Mouse (Mus musculus) lung, embryonic 16.5 days (tissue): ENCODE data around the gene Tmem80. TPM values are rescaled to one million over a fixed set of nuclear protein-coding genes. Genes with fewer than 3 reads are reported as not detected.

Experiments used
- polyA plus RNA-seq: library from polyadenylated mRNA; unstranded; fragments of >200 nt; fragmentation: Nextera tagmentation; extraction: Ambion mirVana; gene quantifications from 2 replicates; pipeline ENCODE4 v1.2.1, GENCODE M21; 2015

Gene Tmem80
- polyA plus RNA-seq, 1 experiment from 2014 or later = 45.1 TPM

Other genes with a start within 250 kb of the Tmem80 start
- gene Pkp3, start 249.5 kb upstream of the Tmem80 start, polyA plus RNA-seq = 16.6 and 18.5 TPM in 2 replicates
- 17.7 and 20.4 TPM in 2 replicates for gene Sigirr, start 227.2 kb upstream of the Tmem80 start, polyA plus RNA-seq
- 6.7 and 6.9 TPM in 2 replicates for gene Ano9, start 209.9 kb upstream of the Tmem80 start, polyA plus RNA-seq
- gene Ptdss2, start 205.4 kb upstream of the Tmem80 start, polyA plus RNA-seq = 60.3 and 65.2 TPM in 2 replicates
- gene Rnh1, start 154.9 kb upstream of the Tmem80 start, polyA plus RNA-seq = 153 and 165 TPM in 2 replicates
- 48.5 and 48.8 TPM in 2 replicates for gene Hras, start 133.7 kb upstream of the Tmem80 start, polyA plus RNA-seq
- gene Lrrc56, start 133.6 kb upstream of the Tmem80 start, polyA plus RNA-seq = 8.6 and 8.9 TPM in 2 replicates
- 1.3 and 1.4 TPM in 2 replicates for gene Lmntd2, start 113.7 kb upstream of the Tmem80 start, polyA plus RNA-seq
- 69.4 and 86.6 TPM in 2 replicates for gene Rassf7, start 111.9 kb upstream of the Tmem80 start, polyA plus RNA-seq
- 72.3 and 77.2 TPM in 2 replicates for gene Phrf1, start 99.0 kb upstream of the Tmem80 start, polyA plus RNA-seq
- gene Irf7, start 61.3 kb upstream of the Tmem80 start, polyA plus RNA-seq = 3.4 and 4.8 TPM in 2 replicates
- 0.15 and 0.35 TPM in 2 replicates for gene Cdhr5, start 51.0 kb upstream of the Tmem80 start, polyA plus RNA-seq
- 2.0 and 2.6 TPM in 2 replicates for gene Sct, start 48.6 kb upstream of the Tmem80 start, polyA plus RNA-seq
- gene Drd4, start 35.7 kb upstream of the Tmem80 start, polyA plus RNA-seq = 0.11 and 0.43 TPM in 2 replicates
- gene Deaf1, start within 50 bp of the Tmem80 start, polyA plus RNA-seq = 52.7 and 53.6 TPM in 2 replicates
- 37.4 and 42.6 TPM in 2 replicates for gene Eps8l2, start 11.1 kb downstream of the Tmem80 start, polyA plus RNA-seq
- gene Taldo1, start 64.5 kb downstream of the Tmem80 start, polyA plus RNA-seq = 279 and 283 TPM in 2 replicates
- 54.0 and 57.0 TPM in 2 replicates for gene Gatd1, start 86.4 kb downstream of the Tmem80 start, polyA plus RNA-seq
- gene Cend1, start 101.8 kb downstream of the Tmem80 start, polyA plus RNA-seq = 0.79 TPM in 2 replicates
- gene Slc25a22, start 110.2 kb downstream of the Tmem80 start, polyA plus RNA-seq = 21.7 and 24.5 TPM in 2 replicates
- gene Pidd1, start 116.3 kb downstream of the Tmem80 start, polyA plus RNA-seq = 14.4 and 15.4 TPM in 2 replicates
- 1,124 and 1,266 TPM in 2 replicates for gene Rplp2, start 119.6 kb downstream of the Tmem80 start, polyA plus RNA-seq
- 42.9 and 46.2 TPM in 2 replicates for gene Pnpla2, start 127.5 kb downstream of the Tmem80 start, polyA plus RNA-seq
- 39.3 and 42.0 TPM in 2 replicates for gene Cracr2b, start 133.4 kb downstream of the Tmem80 start, polyA plus RNA-seq
- gene Cd151, start 139.7 kb downstream of the Tmem80 start, polyA plus RNA-seq = 36.4 and 39.3 TPM in 2 replicates
- 59.9 and 61.3 TPM in 2 replicates for gene Polr2l, start 147.4 kb downstream of the Tmem80 start, polyA plus RNA-seq
- 88.3 and 91.2 TPM in 2 replicates for gene Tspan4, start 147.5 kb downstream of the Tmem80 start, polyA plus RNA-seq
- 41.8 and 41.9 TPM in 2 replicates for gene Chid1, start 212.1 kb downstream of the Tmem80 start, polyA plus RNA-seq
- 68.3 and 69.1 TPM in 2 replicates for gene Ap2a2, start 234.4 kb downstream of the Tmem80 start, polyA plus RNA-seq